Comparison of ENCODE assay signal across 8 mouse cellular contexts in genomic region chr11:75422013-75422792, GRCm38 (mm10). TPM values are rescaled to one million over a fixed set of nuclear protein-coding genes. Genes with fewer than 3 reads are reported as not detected.
A peak's percentile ranks its signal among the peaks of the same experiment; 100 is the strongest.
DNase-seq lines count a peak whose midpoint lies in the region; ATAC-seq and TF ChIP-seq lines count a peak whose summit lies in the region.

Serpinf1 (minus strand) TSS chr11:75422701.

- WGBS in hindbrain, embryonic 13.5 days, result 40% methylated on average over 10 of the region's 10 CpGs
- 35% methylated on average over 10 of the region's 10 CpGs for WGBS in liver, postnatal 0 days (ENCODE audit: insufficient replicate concordance)

- H3K27ac ChIP-seq in hindbrain, embryonic 13.5 days, result no peak within 1 kb of the TSS
- peak within 1 kb of the TSS; percentile 84 for H3K27ac ChIP-seq in liver, postnatal 0 days (ENCODE audit: low read depth)

- peak within 1 kb of the TSS; percentile 20; the same call in 1 of the 2 replicates for H3K4me3 ChIP-seq in hindbrain, embryonic 13.5 days
- peak within 1 kb of the TSS; percentile 46 for H3K4me3 ChIP-seq in liver, postnatal 0 days (ENCODE audit: low read depth, low read length)

- no peaks in the 10 kb centered on the region for H3K36me3 ChIP-seq in hindbrain, embryonic 13.5 days
- no peaks in the 10 kb centered on the region for H3K36me3 ChIP-seq in liver, postnatal 0 days (replicated peaks; ENCODE audit: insufficient read depth, low read length)

- peaks cover 10% of the 10 kb centered on the region; the same call in 1 of the 2 replicates for H3K4me1 ChIP-seq in hindbrain, embryonic 13.5 days (replicated peaks)
- no peaks in the 10 kb centered on the region; the same call in 1 of the 2 replicates for H3K4me1 ChIP-seq in liver, postnatal 0 days (ENCODE audit: insufficient read depth)

- H3K4me2 ChIP-seq in hindbrain, embryonic 13.5 days, result peak within 1 kb of the TSS; percentile 27; the same call in 1 of the 2 replicates
- peak within 1 kb of the TSS; percentile 57 for H3K4me2 ChIP-seq in liver, postnatal 0 days (ENCODE audit: low read depth, low read length)

- H3K9me3 ChIP-seq in hindbrain, embryonic 13.5 days, result no peaks in the 10 kb centered on the region
- H3K9me3 ChIP-seq in liver, postnatal 0 days (ENCODE audit: low read length), result no peaks in the 10 kb centered on the region

- no peak for TF ChIP-seq CTCF in liver, postnatal 0 days (IDR thresholded peaks at IDR 0.05; ENCODE audit: low read depth)

- no peak for TF ChIP-seq EP300 in liver, postnatal 0 days (IDR thresholded peaks at IDR 0.05; ENCODE audit: low read depth)

- ATAC-seq in hindbrain, embryonic 13.5 days (ENCODE audit: low FRiP score), result no peak
- ATAC-seq in liver, postnatal 0 days, result peak; percentile 41

- peak; percentile 91 for DNase-seq in heart, adult 11 months
- no peak for DNase-seq in heart, adult 9 months (ENCODE audit: low spot score in 2 of 2)
- no peak for DNase-seq in adrenal gland, postnatal 10 days
- no peak for DNase-seq in gastrocnemius, adult 18-20 months (ENCODE audit: low spot score)
- no peak for DNase-seq in liver, postnatal 0 days
- no peak for DNase-seq in cerebellum, postnatal 10 days
- DNase-seq in urinary bladder, adult 18-20 months (ENCODE audit: low spot score in 2 of 2), result no peak

- peak within 1 kb of the TSS; percentile 29; the same call in 1 of the 2 replicates for H3K9ac ChIP-seq in hindbrain, embryonic 13.5 days
- peak within 1 kb of the TSS; percentile 64 for H3K9ac ChIP-seq in liver, postnatal 0 days (replicated peaks)

- H3K27me3 ChIP-seq in hindbrain, embryonic 13.5 days, result no peaks in the 10 kb centered on the region
- no peaks in the 10 kb centered on the region for H3K27me3 ChIP-seq in liver, postnatal 0 days (ENCODE audit: insufficient read depth, low read length)

RNA-seq across cellular contexts. Expression of gene Serpinf1, which starts in this region (rescaled TPM):
- 100 to 1,000 TPM; 121 to 219 TPM for total RNA-seq in adrenal gland, postnatal 10 days (2021)
- total RNA-seq in gastrocnemius, adult 18-20 months (2021), result 10 to 100 TPM; 50.2 to 64.1 TPM
- polyA plus RNA-seq in hindbrain, embryonic 13.5 days (2015; fragmentation: Nextera tagmentation; extraction: Ambion mirVana), result 55.4 and 63.1 TPM in 2 replicates
- polyA plus RNA-seq in liver, postnatal 0 days (2015; fragmentation: Nextera tagmentation; extraction: Ambion mirVana), result 823 and 833 TPM in 2 replicates

Comparison
In these comparisons a context has a peak if more than half of its experiments do, and no peak if none do; other contexts are left out.
1. RNA of gene Serpinf1 (polyA plus RNA-seq): 823 to 833 TPM in liver, postnatal 0 days; 55.4 to 63.1 TPM in hindbrain, embryonic 13.5 days; every median in the first group is over 10 times any median in the second.